Mouse (Mus musculus) gastrocnemius, adult 8-10 months (tissue): Measurements from ENCODE around the gene Gm3625. TPM values are rescaled to one million over a fixed set of nuclear protein-coding genes. Genes with fewer than 3 reads are reported as not detected.
A peak's percentile ranks its signal among the peaks of the same experiment; 100 is the strongest.
"Not testable (repeated sequence)": the region's sequence is repeated elsewhere in the genome, so short reads cannot be mapped to it uniquely, and the experiment has no call there.

ENCODE experiments used
- DNase-seq, 2 experiments: peaks; one replicate each; pipeline ENCODE4 v3.0.0; 2022; ENCODE audit warnings: low spot score in 2 of 2
- total RNA-seq, 4 experiments: library from RNA; stranded (reverse); gene quantifications; 2 replicates each; pipeline ENCODE4 v1.2.4; 2022

Gene Gm3625
- total RNA-seq, 4 experiments from 2014 or later: not detected

DNA sequence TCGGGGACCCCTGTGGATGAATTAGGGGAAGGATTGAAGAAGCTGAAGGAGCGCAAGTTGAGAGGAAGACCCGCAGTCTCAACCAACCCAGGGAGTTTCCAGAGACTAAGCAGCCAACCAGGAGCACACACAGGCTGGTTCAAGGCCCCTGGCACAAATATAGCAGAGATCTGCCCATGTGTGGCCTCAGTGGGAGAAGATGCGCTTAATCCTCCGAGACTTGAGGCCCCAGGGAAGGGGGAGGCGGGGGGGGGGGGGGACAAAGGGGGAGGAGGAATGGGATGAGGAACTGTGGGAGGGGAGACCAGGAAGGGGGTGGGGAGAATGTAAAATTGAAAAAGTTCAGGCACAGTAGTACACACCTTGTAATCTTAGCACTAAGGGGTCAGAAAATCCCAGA, 37.3 kb downstream of the Gm3625 start:
- no peak for DNase-seq

GRCm38 (mm10) chr12:4553704-4554103, 39.0 kb downstream of the Gm3625 start:
- DNase-seq: not testable (repeated sequence)

- peak; percentile 49 to 57 for DNase-seq
These were observed 44.4 kb downstream of the Gm3625 start for GRCm38 (mm10) chr12:4548053-4549013.

GRCm38 (mm10) chr12:4547557-4547956, 45.2 kb downstream of the Gm3625 start:
- no peak for DNase-seq

- DNase-seq: peak in 1 of 2 experiments; percentile 38
These were observed 46.2 kb downstream of the Gm3625 start for GRCm38 (mm10) chr12:4546491-4546890.

DNA sequence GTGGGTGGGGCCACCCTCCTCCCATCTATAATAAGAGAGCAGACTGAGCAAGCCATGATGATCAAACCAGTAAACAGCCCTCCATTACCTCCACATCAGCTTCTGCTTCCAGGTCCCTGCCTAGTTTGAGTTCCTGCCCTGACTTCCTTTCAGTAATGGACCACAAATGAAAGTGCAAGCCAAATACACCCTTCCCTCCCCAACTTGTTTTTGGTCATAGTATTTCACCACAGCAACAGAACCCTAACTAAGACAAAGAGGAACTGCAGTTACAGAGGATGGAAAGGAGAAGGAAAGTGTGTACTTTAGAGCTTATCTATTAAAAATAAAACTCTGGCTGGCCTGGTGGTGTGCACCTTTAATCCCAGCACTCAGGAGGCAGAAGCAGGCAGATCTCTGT, 47.3 kb downstream of the Gm3625 start:
- DNase-seq: no peak

GRCm38 (mm10) chr12:4544400-4544919, 48.3 kb downstream of the Gm3625 start:
- no peak for DNase-seq

Other genes with a start within 250 kb of the Gm3625 start
- gene Ncoa1, start 115.7 kb downstream of the Gm3625 start, total RNA-seq: 10 to 100 TPM; 22.4 to 31.5 (median 26.2) TPM
- 10 to 100 TPM; 19.5 to 22.2 (median 21.1) TPM for gene Itsn2, start 289 bp downstream of the Gm3625 start, total RNA-seq
- under 1 TPM in 2 of 4 experiments, not detected in 2; 0.12 to 0.24 TPM for gene Fam228a, start 145.5 kb upstream of the Gm3625 start, total RNA-seq
- gene Pfn4, start 176.1 kb upstream of the Gm3625 start, total RNA-seq: 1 to 10 TPM in 3 of 4 experiments, under 1 TPM in 1; 0.67 to 1.1 (median 1.0) TPM
- 10 to 100 TPM in 2 of 4 experiments, 1 to 10 TPM in 2; 8.9 to 16.4 (median 10.8) TPM for gene Fam228b, start 176.3 kb upstream of the Gm3625 start, total RNA-seq
- gene Sf3b6, start 224.6 kb upstream of the Gm3625 start, total RNA-seq: 10 to 100 TPM; 24.7 to 34.2 (median 28.8) TPM
- gene Fkbp1b, start 248.7 kb upstream of the Gm3625 start, total RNA-seq: under 1 TPM in 1 of 4 experiments, not detected in 3; 0.58 TPM